Mouse (Mus musculus): Measurements from ENCODE around the gene Rmnd5b.
A peak's percentile ranks its signal among the peaks of the same experiment; 100 is the strongest.
"Not testable (repeated sequence)": the region's sequence is repeated elsewhere in the genome, so short reads cannot be mapped to it uniquely, and the experiment has no call there.

Rmnd5b gene

GRCm38 (mm10) chr11:51635525-51636322 is at the start of gene Rmnd5b:
Rmnd5b (minus strand) TSS chr11:51635896.
- DNase-seq (ENCODE audit: extremely low read depth, low read depth, low spot score), result no peak

- DNase-seq (ENCODE audit: extremely low read depth, low read depth, low spot score), result no peak
Observed at GRCm38 (mm10) chr11:51681976-51682374, 46.3 kb upstream of the Rmnd5b start.

GRCm38 (mm10) chr11:51681324-51681975 is 45.8 kb upstream of the Rmnd5b start:
- DNase-seq (ENCODE audit: extremely low read depth, low read depth, low spot score), result peak; percentile 42

GRCm38 (mm10) chr11:51679466-51679865 is 43.8 kb upstream of the Rmnd5b start:
- DNase-seq (ENCODE audit: extremely low read depth, low read depth, low spot score), result no peak

GRCm38 (mm10) chr11:51677737-51678418 is 42.2 kb upstream of the Rmnd5b start:
- DNase-seq (ENCODE audit: extremely low read depth, low read depth, low spot score), result no peak

GRCm38 (mm10) chr11:51675386-51675785 is 39.7 kb upstream of the Rmnd5b start:
- no peak for DNase-seq (ENCODE audit: extremely low read depth, low read depth, low spot score)

GRCm38 (mm10) chr11:51673291-51673690 is 37.6 kb upstream of the Rmnd5b start:
- DNase-seq (ENCODE audit: extremely low read depth, low read depth, low spot score), result peak; percentile 90

GRCm38 (mm10) chr11:51671376-51671775 is 35.7 kb upstream of the Rmnd5b start:
- DNase-seq (ENCODE audit: extremely low read depth, low read depth, low spot score), result no peak

- no peak for DNase-seq (ENCODE audit: extremely low read depth, low read depth, low spot score)
Observed at GRCm38 (mm10) chr11:51670846-51671245, 35.1 kb upstream of the Rmnd5b start.

- not testable (repeated sequence) for DNase-seq (ENCODE audit: extremely low read depth, low read depth, low spot score)
Observed at GRCm38 (mm10) chr11:51664747-51665146, 29.1 kb upstream of the Rmnd5b start.

- DNase-seq (ENCODE audit: extremely low read depth, low read depth, low spot score), result no peak
Observed at GRCm38 (mm10) chr11:51662632-51663031, 26.9 kb upstream of the Rmnd5b start.

GRCm38 (mm10) chr11:51661867-51662365 is 26.2 kb upstream of the Rmnd5b start:
- DNase-seq (ENCODE audit: extremely low read depth, low read depth, low spot score), result no peak

GRCm38 (mm10) chr11:51658705-51659104 is 23.0 kb upstream of the Rmnd5b start:
- DNase-seq (ENCODE audit: extremely low read depth, low read depth, low spot score), result no peak

GRCm38 (mm10) chr11:51658291-51658690 is 22.6 kb upstream of the Rmnd5b start:
- no peak for DNase-seq (ENCODE audit: extremely low read depth, low read depth, low spot score)

GRCm38 (mm10) chr11:51656798-51657521 is 21.3 kb upstream of the Rmnd5b start:
- DNase-seq (ENCODE audit: extremely low read depth, low read depth, low spot score), result no peak

- no peak for DNase-seq (ENCODE audit: extremely low read depth, low read depth, low spot score)
Observed at GRCm38 (mm10) chr11:51654891-51655290, 19.2 kb upstream of the Rmnd5b start.

GRCm38 (mm10) chr11:51653736-51654135 is 18.0 kb upstream of the Rmnd5b start:
- DNase-seq (ENCODE audit: extremely low read depth, low read depth, low spot score), result no peak

- no peak for DNase-seq (ENCODE audit: extremely low read depth, low read depth, low spot score)
Observed at GRCm38 (mm10) chr11:51652889-51653418, 17.3 kb upstream of the Rmnd5b start.

- no peak for DNase-seq (ENCODE audit: extremely low read depth, low read depth, low spot score)
Observed at GRCm38 (mm10) chr11:51650691-51651515, 15.2 kb upstream of the Rmnd5b start, which contains the start of the genes N4bp3 and D930048N14Rik. N4bp3 (minus strand) TSS chr11:51650842. D930048N14Rik (plus strand) TSS chr11:51650954.

GRCm38 (mm10) chr11:51650261-51650660 is 14.6 kb upstream of the Rmnd5b start:
- no peak for DNase-seq (ENCODE audit: extremely low read depth, low read depth, low spot score)

All from fat pad, adult 2 months (tissue).